Mouse (Mus musculus) midbrain, embryonic 11.5 days (tissue): ENCODE measurements at regions not wholly inside any gene's neighbourhood (a gene's known extent, or its start where the extent isn't known, plus 50 kb on each side); places are given as distances from the start of the nearest gene placed in this dataset.

Source experiments
- ATAC-seq: fragments of 200-750 bp; cut with Nextera tagmentation; 2 replicates; pipeline ENCODE4 v1.8.0; 2017; ENCODE audit warnings: moderate TSS enrichment, moderate library complexity; ENCODE audit not compliant: low FRiP score
- DNase-seq: peaks from one replicate; pipeline ENCODE4 v3.0.0; 2015; ENCODE audit warnings: low spot score; ENCODE audit errors: missing footprints
- H3K27ac ChIP-seq: fragments of 300-500 bp; sonication (generic); 2 replicates; pipeline ENCODE4 v1.5.1; 2014; ENCODE audit warnings: low read depth, low read length
- H3K27me3 ChIP-seq: fragments of 300-500 bp; sonication (generic); 2 replicates; pipeline ENCODE4 v1.6.1; 2014; ENCODE audit warnings: mild to moderate bottlenecking, low read length, moderate library complexity, mixed read lengths; ENCODE audit not compliant: control insufficient read depth, insufficient read depth
- H3K36me3 ChIP-seq: fragments of 300-500 bp; sonication (generic); 2 replicates; pipeline ENCODE4 v1.6.1; 2014; ENCODE audit warnings: mild to moderate bottlenecking, low read length, moderate library complexity, mixed read lengths; ENCODE audit not compliant: control insufficient read depth, insufficient read depth
- H3K4me1 ChIP-seq: fragments of 300-500 bp; sonication (generic); 2 replicates; pipeline ENCODE4 v1.6.1; 2014; ENCODE audit warnings: low read length; ENCODE audit not compliant: control insufficient read depth, insufficient read depth
- H3K4me2 ChIP-seq: fragments of 300-500 bp; sonication (generic); 2 replicates; pipeline ENCODE4 v1.6.1; 2014; ENCODE audit warnings: mild to moderate bottlenecking, moderate library complexity
- H3K4me3 ChIP-seq: fragments of 300-500 bp; sonication (generic); 2 replicates; pipeline ENCODE4 v1.5.1; 2014; ENCODE audit warnings: low read depth, low read length
- H3K9ac ChIP-seq: fragments of 300-500 bp; sonication (generic); 2 replicates; pipeline ENCODE4 v1.6.1; 2014; ENCODE audit warnings: low read length
- H3K9me3 ChIP-seq: fragments of 300-500 bp; sonication (generic); 2 replicates; pipeline ENCODE4 v1.6.1; 2016; ENCODE audit warnings: low read length; ENCODE audit not compliant: control insufficient read depth
- WGBS: fragments of 180-500 bp; shearing (Covaris S2); extraction: QIAGEN DNeasy Blood & Tissue Kit; methylation state at CpG from one replicate; pipeline ENCODE4 v1.1.7; 2014; 5-methylcytosine and 5-hydroxymethylcytosine counted together

DNA sequence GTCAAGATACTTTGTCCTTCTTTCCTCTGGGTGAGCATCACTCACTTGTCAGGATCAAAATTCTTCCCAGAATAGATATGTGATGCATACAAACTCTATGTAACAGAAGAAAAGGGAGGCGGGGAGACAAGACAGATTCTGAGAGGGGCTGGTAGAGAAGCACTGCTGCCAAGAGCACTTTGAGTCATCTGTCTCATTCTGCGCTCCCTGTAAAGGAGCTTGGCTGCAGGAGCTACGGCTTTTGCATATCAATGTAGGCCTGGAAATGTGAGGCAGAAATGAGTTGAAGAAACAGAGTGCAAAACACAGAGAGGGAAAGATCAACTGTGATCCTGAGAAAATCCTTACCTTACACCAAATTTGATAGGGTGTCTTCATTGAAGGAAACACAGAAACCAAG lies 162.6 kb upstream of the Syndig1 start:
- WGBS: 74% methylated on average over 3 of the region's 3 CpGs
- H3K27me3 ChIP-seq: no peaks in the 10 kb centered on the region
- no peaks in the 10 kb centered on the region for H3K9me3 ChIP-seq
- H3K9ac ChIP-seq: no peak overlapping the region
- no peak overlapping the region for H3K4me2 ChIP-seq
- no peak for ATAC-seq
- H3K36me3 ChIP-seq: no peaks in the 10 kb centered on the region
- no peak overlapping the region for H3K4me3 ChIP-seq
- H3K4me1 ChIP-seq: no peaks in the 10 kb centered on the region
- H3K27ac ChIP-seq: no peak overlapping the region
- no peak for DNase-seq

DNA sequence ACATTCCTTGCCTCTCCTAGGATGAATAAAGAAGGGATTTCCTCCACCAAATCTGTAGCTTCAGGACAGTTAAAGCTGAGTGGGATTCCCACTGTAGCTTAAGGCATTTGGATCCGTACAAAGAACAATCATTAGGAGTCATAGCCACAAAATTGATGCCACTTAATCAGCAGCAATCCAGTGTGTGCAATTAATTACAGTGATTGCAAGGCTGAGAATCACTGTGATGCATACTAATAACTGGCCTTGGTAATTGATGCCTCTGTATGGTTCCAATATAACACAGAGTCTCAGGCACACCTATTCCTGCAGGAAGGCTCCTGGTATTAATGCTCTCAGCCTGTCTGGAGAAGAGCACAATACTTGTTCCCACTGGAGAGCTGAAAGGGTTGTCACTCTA lies 157.1 kb upstream of the Syndig1 start:
- H3K27ac ChIP-seq: no peak overlapping the region
- no peaks in the 10 kb centered on the region for H3K4me1 ChIP-seq
- WGBS: 59% methylated on average over 1 of the region's 1 CpGs
- no peaks in the 10 kb centered on the region for H3K27me3 ChIP-seq
- no peak overlapping the region for H3K9ac ChIP-seq
- DNase-seq (no peak), ATAC-seq (no peak)
- no peak overlapping the region for H3K4me2 ChIP-seq
- no peaks in the 10 kb centered on the region for H3K9me3 ChIP-seq
- H3K36me3 ChIP-seq: no peaks in the 10 kb centered on the region
- no peak overlapping the region for H3K4me3 ChIP-seq

DNA sequence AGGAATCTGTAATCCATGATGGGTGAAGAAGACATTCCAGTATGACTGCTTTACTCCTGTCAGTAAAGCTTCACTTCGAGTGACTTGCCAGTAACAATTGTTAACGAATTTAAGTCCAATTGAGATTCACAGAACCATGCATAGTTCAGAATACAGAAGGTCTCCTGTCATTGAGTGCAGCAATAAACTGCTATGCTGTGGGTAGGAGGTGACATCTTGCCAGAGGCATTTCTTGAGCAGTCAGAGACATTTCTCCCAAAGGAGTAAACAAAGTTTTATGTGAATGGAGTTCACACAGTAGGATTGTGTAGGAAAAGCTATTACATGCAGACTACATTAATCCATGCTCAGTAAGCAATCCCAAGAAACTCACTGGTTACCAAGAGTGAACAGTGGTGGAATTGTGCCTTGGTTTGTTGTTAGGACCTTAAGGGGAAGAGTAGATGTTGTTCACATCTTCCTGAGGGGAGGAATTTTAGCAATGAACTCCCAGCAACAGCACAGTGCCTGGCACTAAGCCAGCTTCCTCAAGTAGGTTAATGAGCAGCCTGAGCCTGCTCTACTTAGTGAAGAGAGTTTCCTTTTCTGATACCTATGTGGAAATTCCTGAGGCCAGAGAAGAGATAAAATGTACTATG lies 149.1 kb upstream of the Syndig1 start:
- H3K27me3 ChIP-seq: no peaks in the 10 kb centered on the region
- H3K27ac ChIP-seq: no peak overlapping the region
- H3K36me3 ChIP-seq: no peaks in the 10 kb centered on the region
- H3K4me2 ChIP-seq: no peak overlapping the region
- H3K4me1 ChIP-seq: no peaks in the 10 kb centered on the region
- H3K4me3 ChIP-seq: no peak overlapping the region
- ATAC-seq (no peak), DNase-seq (no peak)
- 75% methylated on average over 2 of the region's 2 CpGs for WGBS
- H3K9me3 ChIP-seq: no peaks in the 10 kb centered on the region
- H3K9ac ChIP-seq: no peak overlapping the region

DNA sequence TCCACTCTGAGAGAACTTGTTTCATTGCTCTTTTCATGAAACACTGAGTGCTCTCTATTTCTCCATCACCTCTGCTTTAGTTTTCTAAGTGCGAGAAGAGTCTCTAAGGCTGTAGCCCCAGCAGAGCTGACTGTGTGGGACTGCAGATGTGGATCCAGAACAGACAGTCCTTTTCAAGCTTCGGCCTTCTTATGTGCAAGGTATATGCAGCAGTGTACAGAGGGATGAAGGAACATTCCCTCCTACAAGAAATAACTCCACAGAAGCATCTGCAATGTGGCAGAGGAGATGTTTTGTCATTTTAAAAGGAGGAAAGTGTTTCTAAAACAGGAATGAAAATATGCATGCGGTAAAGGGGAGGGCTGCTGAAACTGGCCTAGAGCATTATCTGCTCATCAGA lies 106.7 kb upstream of the Syndig1 start:
- no peaks in the 10 kb centered on the region for H3K9me3 ChIP-seq

DNA sequence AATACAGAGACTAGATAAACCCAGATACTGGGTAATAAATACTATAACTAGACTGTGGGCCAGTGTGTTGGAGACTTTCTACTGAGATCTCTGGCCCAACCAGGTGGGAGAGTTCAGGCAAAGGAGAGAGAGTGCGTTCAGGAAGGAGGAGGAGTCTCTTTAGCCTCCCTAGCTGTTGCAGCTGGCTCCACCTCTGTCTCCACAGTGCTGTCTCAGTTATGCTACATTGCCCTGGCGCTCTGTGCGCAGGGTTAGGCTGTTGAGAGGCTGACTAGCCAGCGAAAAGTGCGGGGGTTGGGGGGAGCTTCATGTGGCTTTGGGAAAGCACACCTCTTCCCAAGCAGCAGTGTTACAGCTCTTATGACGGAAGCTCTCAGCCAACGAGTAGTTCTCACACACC lies 104.7 kb upstream of the Syndig1 start:
- WGBS: 19% methylated on average over 7 of the region's 7 CpGs
- H3K4me2 ChIP-seq: no peak overlapping the region
- no peak for DNase-seq
- no peak overlapping the region for H3K27ac ChIP-seq
- H3K36me3 ChIP-seq: no peaks in the 10 kb centered on the region
- H3K9me3 ChIP-seq: no peaks in the 10 kb centered on the region
- peak; percentile 73 for ATAC-seq
- no peaks in the 10 kb centered on the region for H3K27me3 ChIP-seq
- H3K4me3 ChIP-seq: no peak overlapping the region
- H3K9ac ChIP-seq: no peak overlapping the region
- no peaks in the 10 kb centered on the region for H3K4me1 ChIP-seq

More for the DNA sequence above, 106.7 kb upstream of the Syndig1 start:
- Histone ChIP-seq H3K36me3 (no peaks in the 10 kb centered on the region), H3K27me3 (no peaks in the 10 kb centered on the region), H3K4me3 (no peak overlapping the region), H3K4me2 (no peak overlapping the region), H3K27ac (no peak overlapping the region), H3K9ac (no peak overlapping the region), H3K4me1 (no peaks in the 10 kb centered on the region)
- WGBS: 94% methylated on average over 3 of the region's 3 CpGs
- DNase-seq (no peak), ATAC-seq (no peak)

DNA sequence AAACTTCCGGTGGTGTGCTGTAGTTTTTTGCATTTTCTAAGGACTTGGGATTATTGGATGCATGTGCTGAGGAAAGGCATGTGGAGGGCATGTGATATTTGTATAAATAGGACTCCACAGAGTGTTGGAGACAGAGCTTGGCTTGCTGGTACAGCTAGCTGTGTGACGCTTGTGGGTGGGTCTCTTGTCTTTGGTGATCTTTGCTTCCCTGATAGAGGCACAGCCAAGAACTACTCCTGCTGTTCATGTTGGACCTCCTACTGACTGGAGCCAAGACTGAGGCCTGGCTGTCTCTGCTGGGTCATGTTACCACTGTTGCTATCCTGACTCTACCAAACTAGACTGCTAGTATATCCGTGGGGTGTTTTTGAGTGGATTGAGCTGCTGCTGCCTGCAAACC lies 103.1 kb upstream of the Syndig1 start:
- no peak overlapping the region for H3K9ac ChIP-seq
- no peak overlapping the region for H3K27ac ChIP-seq
- DNase-seq: no peak
- WGBS: 71% methylated on average over 3 of the region's 3 CpGs
- H3K36me3 ChIP-seq: no peaks in the 10 kb centered on the region
- no peak overlapping the region for H3K4me2 ChIP-seq
- no peaks in the 10 kb centered on the region for H3K4me1 ChIP-seq
- H3K9me3 ChIP-seq: no peaks in the 10 kb centered on the region
- H3K27me3 ChIP-seq: no peaks in the 10 kb centered on the region
- no peak for ATAC-seq
- H3K4me3 ChIP-seq: no peak overlapping the region

DNA sequence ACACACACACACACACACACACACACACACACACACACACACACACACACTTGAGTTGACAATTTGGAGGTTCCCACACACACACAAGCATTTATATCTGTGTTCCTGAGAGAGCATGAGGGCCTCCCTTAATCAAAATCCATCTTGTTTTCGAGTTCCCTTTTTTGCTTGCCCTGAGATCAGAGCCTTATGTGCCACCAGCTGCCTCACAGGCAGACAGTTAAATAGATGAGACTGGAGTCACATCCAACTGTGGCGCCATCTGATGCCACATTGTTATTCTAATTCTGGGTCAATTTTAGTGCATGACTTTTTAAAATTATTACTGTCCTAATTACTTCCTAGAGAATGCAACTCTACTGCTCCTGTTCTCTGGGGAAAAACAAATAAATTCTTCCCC lies 91.2 kb upstream of the Syndig1 start:
- no peak for DNase-seq
- Histone ChIP-seq H3K4me1 (no peaks in the 10 kb centered on the region), H3K9ac (no peak overlapping the region)

DNA sequence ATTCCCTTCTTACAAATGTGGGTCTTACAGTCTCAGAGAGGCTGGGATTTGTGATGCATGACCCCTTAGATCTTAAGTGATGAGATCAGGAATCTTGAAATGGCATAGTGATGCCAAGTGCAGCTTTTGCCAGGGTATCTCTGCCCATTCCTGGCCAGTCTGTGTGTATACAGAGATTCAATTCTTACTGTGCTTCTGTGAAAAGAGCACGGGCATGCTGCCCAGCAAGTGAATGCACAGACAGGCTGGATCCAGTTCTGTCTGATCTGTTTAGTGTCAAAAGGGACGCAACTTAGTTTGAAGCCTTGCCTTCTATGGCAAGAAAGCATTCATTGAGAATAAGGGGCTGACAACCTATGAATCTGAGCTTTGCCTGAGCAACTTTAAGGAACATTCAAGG lies 89.1 kb upstream of the Syndig1 start:
- H3K27me3 ChIP-seq: no peaks in the 10 kb centered on the region
- no peak for DNase-seq
- ATAC-seq: no peak
- H3K4me1 ChIP-seq: no peaks in the 10 kb centered on the region
- 93% methylated on average over 2 of the region's 2 CpGs for WGBS
- no peaks in the 10 kb centered on the region for H3K9me3 ChIP-seq
- no peak overlapping the region for H3K4me3 ChIP-seq
- H3K4me2 ChIP-seq: no peak overlapping the region
- no peak overlapping the region for H3K9ac ChIP-seq
- H3K36me3 ChIP-seq: no peaks in the 10 kb centered on the region
- no peak overlapping the region for H3K27ac ChIP-seq

More for the DNA sequence above, 91.2 kb upstream of the Syndig1 start:
- Histone ChIP-seq H3K4me3 (no peak overlapping the region), H3K4me2 (no peak overlapping the region), H3K9me3 (no peaks in the 10 kb centered on the region), H3K27ac (no peak overlapping the region), H3K36me3 (no peaks in the 10 kb centered on the region), H3K27me3 (no peaks in the 10 kb centered on the region)
- 73% methylated on average over 2 of the region's 2 CpGs for WGBS
- ATAC-seq: 0 out of 2 replicates have a peak, but pooled peaks have one; percentile 22

DNA sequence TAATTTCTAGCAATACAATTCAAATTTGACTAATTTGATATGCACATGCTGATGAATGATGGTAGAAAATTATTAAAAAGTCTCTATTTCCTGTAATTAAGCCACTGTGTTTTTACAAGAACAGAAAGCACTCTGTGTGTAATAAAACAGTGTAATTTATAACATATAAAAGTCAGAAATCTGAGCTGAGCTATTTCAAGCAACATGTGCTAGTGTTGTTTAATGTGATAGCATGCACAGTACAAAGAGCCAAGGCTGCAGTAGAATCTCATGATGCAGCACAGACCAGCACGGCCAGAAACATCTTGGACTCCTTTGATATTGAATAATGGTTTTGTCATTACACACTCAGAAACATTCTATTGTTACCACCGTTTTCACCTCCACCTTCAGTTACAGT lies 86.3 kb upstream of the Syndig1 start:
- ATAC-seq (no peak), DNase-seq (no peak)
- Histone ChIP-seq H3K27ac (no peak overlapping the region), H3K27me3 (no peaks in the 10 kb centered on the region), H3K9me3 (no peaks in the 10 kb centered on the region), H3K4me2 (no peak overlapping the region), H3K36me3 (no peaks in the 10 kb centered on the region), H3K4me1 (no peaks in the 10 kb centered on the region), H3K4me3 (no peak overlapping the region), H3K9ac (no peak overlapping the region)
- WGBS: 95% methylated on average over 2 of the region's 2 CpGs
